In genomic region chr17:34291609-34292008, GRCm38 (mm10) we compare ENCODE assay signal across 8 mouse cellular contexts. TPM values are rescaled to one million over a fixed set of nuclear protein-coding genes. Genes with fewer than 3 reads are reported as not detected.
A peak's percentile ranks its signal among the peaks of the same experiment; 100 is the strongest.
DNase-seq lines count a peak whose midpoint lies in the region; ATAC-seq lines count a peak whose summit lies in the region.

No protein-coding gene starts in this region.

- peak; percentile 90 for ATAC-seq in forebrain, embryonic 15.5 days (replicated peaks)
- no peak for ATAC-seq in liver, embryonic 13.5 days (ENCODE audit: low read depth)
- ATAC-seq in neural tube, embryonic 11.5 days (ENCODE audit: insufficient read depth, low FRiP score, low TSS enrichment) = peak; percentile 83; the same call in 1 of the 2 replicates
- peak; percentile 72; the same call in 1 of the 2 replicates for ATAC-seq in stomach, embryonic 15.5 days (ENCODE audit: insufficient read depth, low FRiP score, low read depth)

- no peaks in the 10 kb centered on the region for H3K9me3 ChIP-seq in forebrain, embryonic 15.5 days
- no peaks in the 10 kb centered on the region for H3K9me3 ChIP-seq in liver, embryonic 13.5 days (replicated peaks)
- H3K9me3 ChIP-seq in neural tube, embryonic 11.5 days (ENCODE audit: control insufficient read depth, low read length) = no peaks in the 10 kb centered on the region
- no peaks in the 10 kb centered on the region for H3K9me3 ChIP-seq in stomach, embryonic 15.5 days

- H3K9ac ChIP-seq in forebrain, embryonic 15.5 days (replicated peaks) = no peak overlapping the region
- H3K9ac ChIP-seq in liver, embryonic 13.5 days = no peak overlapping the region
- H3K9ac ChIP-seq in neural tube, embryonic 11.5 days (ENCODE audit: low read length) = no peak overlapping the region
- H3K9ac ChIP-seq in stomach, embryonic 15.5 days = no peak overlapping the region

- no peak overlapping the region for H3K4me2 ChIP-seq in forebrain, embryonic 15.5 days (replicated peaks)
- no peak overlapping the region for H3K4me2 ChIP-seq in liver, embryonic 13.5 days
- no peak overlapping the region for H3K4me2 ChIP-seq in neural tube, embryonic 11.5 days (ENCODE audit: low read depth)
- no peak overlapping the region for H3K4me2 ChIP-seq in stomach, embryonic 15.5 days

- H3K27me3 ChIP-seq in forebrain, embryonic 15.5 days = no peaks in the 10 kb centered on the region
- H3K27me3 ChIP-seq in liver, embryonic 13.5 days = no peaks in the 10 kb centered on the region
- H3K27me3 ChIP-seq in neural tube, embryonic 11.5 days (ENCODE audit: control insufficient read depth, insufficient read depth, low read length) = no peaks in the 10 kb centered on the region
- no peaks in the 10 kb centered on the region for H3K27me3 ChIP-seq in stomach, embryonic 15.5 days (replicated peaks)

- H3K4me3 ChIP-seq in forebrain, embryonic 15.5 days = no peak overlapping the region
- no peak overlapping the region for H3K4me3 ChIP-seq in liver, embryonic 13.5 days (replicated peaks)
- no peak overlapping the region for H3K4me3 ChIP-seq in neural tube, embryonic 11.5 days (ENCODE audit: low read depth, low read length)
- no peak overlapping the region for H3K4me3 ChIP-seq in stomach, embryonic 15.5 days (replicated peaks)

- H3K36me3 ChIP-seq in forebrain, embryonic 15.5 days = no peaks in the 10 kb centered on the region
- H3K36me3 ChIP-seq in liver, embryonic 13.5 days = no peaks in the 10 kb centered on the region
- H3K36me3 ChIP-seq in neural tube, embryonic 11.5 days (ENCODE audit: control insufficient read depth, insufficient read depth, low read length) = no peaks in the 10 kb centered on the region
- no peaks in the 10 kb centered on the region for H3K36me3 ChIP-seq in stomach, embryonic 15.5 days

- peak; percentile 93 for DNase-seq in CD4-positive, CD25-positive, alpha-beta regulatory T cell, adult 2 months (ENCODE audit: low read depth, low spot score)
- DNase-seq in c-Kit-positive CD71-negative TER-119-negative erythroid progenitor cells, embryonic 14.5 days (ENCODE audit: low read depth) = peak; percentile 87
- peak; percentile 35 for DNase-seq in heart, postnatal 25 days (ENCODE audit: low spot score)
- peak; percentile 68 to 86 for DNase-seq in kidney, postnatal 36 days
- DNase-seq in liver, embryonic 13.5 days = peak; percentile 41
- DNase-seq in neural tube, embryonic 11.5 days (ENCODE audit: low spot score) = peak; percentile 92

- intact Hi-C loops in heart, postnatal 25 days (cut with DNase I) = no loop called here

- WGBS in forebrain, embryonic 15.5 days = 12% methylated on average over 8 of the region's 8 CpGs
- WGBS in liver, embryonic 13.5 days (ENCODE audit: insufficient replicate concordance) = 18% methylated on average over 8 of the region's 8 CpGs
- 18% methylated on average over 8 of the region's 8 CpGs for WGBS in neural tube, embryonic 11.5 days
- WGBS in stomach, embryonic 15.5 days = 15% methylated on average over 8 of the region's 8 CpGs

- H3K27ac ChIP-seq in forebrain, embryonic 15.5 days (replicated peaks) = no peak overlapping the region
- no peak overlapping the region for H3K27ac ChIP-seq in liver, embryonic 13.5 days
- no peak overlapping the region for H3K27ac ChIP-seq in neural tube, embryonic 11.5 days (ENCODE audit: low read depth, low read length)
- no peak overlapping the region for H3K27ac ChIP-seq in stomach, embryonic 15.5 days

- no peaks in the 10 kb centered on the region; the same call in 1 of the 2 replicates for H3K4me1 ChIP-seq in forebrain, embryonic 15.5 days
- no peaks in the 10 kb centered on the region for H3K4me1 ChIP-seq in liver, embryonic 13.5 days (replicated peaks)
- H3K4me1 ChIP-seq in neural tube, embryonic 11.5 days (ENCODE audit: control insufficient read depth, insufficient read depth, low read length) = no peaks in the 10 kb centered on the region
- H3K4me1 ChIP-seq in stomach, embryonic 15.5 days = 0 out of 2 replicates have a peak, but pooled peaks cover 2% of the 10 kb centered on the region

RNA-seq across cellular contexts. Expression of gene H2-Aa, which starts 4.0 kb away (rescaled TPM):
- 0.23 TPM in 1 of 2 replicates, not detected in the other for polyA plus RNA-seq in forebrain, embryonic 15.5 days (2015; fragmentation: Nextera tagmentation; extraction: Ambion mirVana)
- 10 to 100 TPM; 13.9 to 14.3 TPM for total RNA-seq in heart, postnatal 25 days (2021)
- 0.96 TPM in 2 replicates for polyA plus RNA-seq in liver, embryonic 13.5 days (2015; fragmentation: Nextera tagmentation; extraction: Ambion mirVana)
- polyA plus RNA-seq in neural tube, embryonic 11.5 days (2014; fragmentation: Nextera tagmentation; extraction: Ambion mirVana) = not detected in 2 replicates
- 4.9 and 5.7 TPM in 2 replicates for polyA plus RNA-seq in stomach, embryonic 15.5 days (2015; fragmentation: Nextera tagmentation; extraction: Ambion mirVana)

RNA-seq across cellular contexts. Expression of gene H2-Eb1, which starts 14.1 kb away (rescaled TPM):
- 1.1 and 1.6 TPM in 2 replicates for polyA plus RNA-seq in forebrain, embryonic 15.5 days (2015; fragmentation: Nextera tagmentation; extraction: Ambion mirVana)
- total RNA-seq in heart, postnatal 25 days (2021) = 10 to 100 TPM; 13.4 to 14.8 TPM
- polyA plus RNA-seq in liver, embryonic 13.5 days (2015; fragmentation: Nextera tagmentation; extraction: Ambion mirVana) = 0.81 and 0.88 TPM in 2 replicates
- polyA plus RNA-seq in neural tube, embryonic 11.5 days (2014; fragmentation: Nextera tagmentation; extraction: Ambion mirVana) = 0.70 and 1.8 TPM in 2 replicates
- 4.8 and 5.0 TPM in 2 replicates for polyA plus RNA-seq in stomach, embryonic 15.5 days (2015; fragmentation: Nextera tagmentation; extraction: Ambion mirVana)

RNA-seq across cellular contexts. Expression of gene H2-Eb2, which starts 33.9 kb away (rescaled TPM):
- polyA plus RNA-seq in forebrain, embryonic 15.5 days (2015; fragmentation: Nextera tagmentation; extraction: Ambion mirVana) = 0.14 TPM in 1 of 2 replicates, not detected in the other
- not detected for total RNA-seq in heart, postnatal 25 days (2021)
- not detected in 2 replicates for polyA plus RNA-seq in liver, embryonic 13.5 days (2015; fragmentation: Nextera tagmentation; extraction: Ambion mirVana)
- not detected in 2 replicates for polyA plus RNA-seq in neural tube, embryonic 11.5 days (2014; fragmentation: Nextera tagmentation; extraction: Ambion mirVana)
- polyA plus RNA-seq in stomach, embryonic 15.5 days (2015; fragmentation: Nextera tagmentation; extraction: Ambion mirVana) = not detected in 2 replicates

RNA-seq across cellular contexts. Expression of gene H2-Ab1, which starts 34.1 kb away (rescaled TPM):
- polyA plus RNA-seq in forebrain, embryonic 15.5 days (2015; fragmentation: Nextera tagmentation; extraction: Ambion mirVana) = 0.86 and 1.2 TPM in 2 replicates
- 10 to 100 TPM in 1 of 2 experiments, 1 to 10 TPM in 1; 9.2 to 12.6 TPM for total RNA-seq in heart, postnatal 25 days (2021)
- 2.2 and 2.3 TPM in 2 replicates for polyA plus RNA-seq in liver, embryonic 13.5 days (2015; fragmentation: Nextera tagmentation; extraction: Ambion mirVana)
- polyA plus RNA-seq in neural tube, embryonic 11.5 days (2014; fragmentation: Nextera tagmentation; extraction: Ambion mirVana) = 2.6 and 4.5 TPM in 2 replicates
- 13.3 and 18.1 TPM in 2 replicates for polyA plus RNA-seq in stomach, embryonic 15.5 days (2015; fragmentation: Nextera tagmentation; extraction: Ambion mirVana)

RNA-seq across cellular contexts. Expression of gene H2-Ob, which starts 52.9 kb away (rescaled TPM):
- 0.20 TPM in 1 of 2 replicates, not detected in the other for polyA plus RNA-seq in forebrain, embryonic 15.5 days (2015; fragmentation: Nextera tagmentation; extraction: Ambion mirVana)
- 1 to 10 TPM in 1 of 2 experiments, under 1 TPM in 1; 0.70 to 1.5 TPM for total RNA-seq in heart, postnatal 25 days (2021)
- 0.08 TPM in 1 of 2 replicates, not detected in the other for polyA plus RNA-seq in liver, embryonic 13.5 days (2015; fragmentation: Nextera tagmentation; extraction: Ambion mirVana)
- not detected in 2 replicates for polyA plus RNA-seq in neural tube, embryonic 11.5 days (2014; fragmentation: Nextera tagmentation; extraction: Ambion mirVana)
- 0.17 and 0.18 TPM in 2 replicates for polyA plus RNA-seq in stomach, embryonic 15.5 days (2015; fragmentation: Nextera tagmentation; extraction: Ambion mirVana)

Comparison
In these comparisons a context has a peak if more than half of its experiments do, and no peak if none do; other contexts are left out.
1. DNase-seq: peak in every context shown above with its lines; median percentile 93 in CD4-positive, CD25-positive, alpha-beta regulatory T cell, adult 2 months; 92 in neural tube, embryonic 11.5 days; 87 in c-Kit-positive CD71-negative TER-119-negative erythroid progenitor cells, embryonic 14.5 days; 77 in kidney, postnatal 36 days; 41 in liver, embryonic 13.5 days; 35 in heart, postnatal 25 days.